Mouse (Mus musculus) fibroblast of lung, adult 2 months (primary cell): ENCODE measurements around the gene Pdzd3.

Source experiments
- DNase-seq: peaks from one replicate; pipeline ENCODE4 v3.0.0-alpha.2; 2011; ENCODE audit warnings: low read depth

Gene Pdzd3

DNA sequence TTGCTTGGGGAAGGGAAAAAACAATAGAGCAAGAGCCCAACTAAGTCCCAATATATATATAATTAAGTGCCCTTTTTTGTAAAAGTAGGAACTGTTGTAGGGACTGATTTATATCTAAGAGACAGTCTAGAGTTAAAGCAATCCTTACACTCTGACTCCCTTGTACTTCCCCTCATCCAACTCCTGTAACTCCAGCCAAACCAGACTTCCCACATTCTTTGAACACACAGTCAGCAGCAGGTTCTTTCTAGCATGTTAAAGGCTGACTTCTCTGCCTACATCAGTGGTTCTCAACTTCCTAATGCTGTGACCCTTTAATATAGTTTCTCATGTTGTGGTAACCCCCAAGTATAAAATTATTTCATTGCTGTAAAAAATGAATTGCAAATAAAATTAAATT is 51.7 kb downstream of the Pdzd3 start:
- DNase-seq = no peak

DNA sequence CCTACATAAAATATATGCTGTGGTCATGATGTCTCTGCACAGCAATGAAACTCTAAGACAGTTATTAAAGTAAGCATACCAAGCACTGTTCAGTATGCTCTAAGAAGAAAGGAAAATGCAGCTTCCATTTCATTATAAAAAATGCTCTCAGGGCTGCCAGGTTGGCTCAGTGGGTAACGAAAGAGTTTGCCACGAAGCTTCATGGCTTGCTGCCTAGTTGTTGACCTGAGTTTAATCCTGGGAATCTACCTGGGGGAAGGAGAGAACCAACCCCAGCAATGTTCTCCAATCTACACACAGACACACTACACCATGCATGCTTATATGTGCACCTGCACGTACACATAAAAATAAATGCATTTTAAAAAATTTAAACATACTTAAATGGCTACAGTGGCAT is 52.1 kb downstream of the Pdzd3 start:
- no peak for DNase-seq
